Mouse (Mus musculus): ENCODE measurements around the gene Hspa12a. TPM values are rescaled to one million over a fixed set of nuclear protein-coding genes. Genes with fewer than 3 reads are reported as not detected.

Hspa12a gene
- 1 to 10 TPM; 2.0 to 2.1 TPM for polyA plus RNA-seq (2017; shearing (Covaris generic))

DNA sequence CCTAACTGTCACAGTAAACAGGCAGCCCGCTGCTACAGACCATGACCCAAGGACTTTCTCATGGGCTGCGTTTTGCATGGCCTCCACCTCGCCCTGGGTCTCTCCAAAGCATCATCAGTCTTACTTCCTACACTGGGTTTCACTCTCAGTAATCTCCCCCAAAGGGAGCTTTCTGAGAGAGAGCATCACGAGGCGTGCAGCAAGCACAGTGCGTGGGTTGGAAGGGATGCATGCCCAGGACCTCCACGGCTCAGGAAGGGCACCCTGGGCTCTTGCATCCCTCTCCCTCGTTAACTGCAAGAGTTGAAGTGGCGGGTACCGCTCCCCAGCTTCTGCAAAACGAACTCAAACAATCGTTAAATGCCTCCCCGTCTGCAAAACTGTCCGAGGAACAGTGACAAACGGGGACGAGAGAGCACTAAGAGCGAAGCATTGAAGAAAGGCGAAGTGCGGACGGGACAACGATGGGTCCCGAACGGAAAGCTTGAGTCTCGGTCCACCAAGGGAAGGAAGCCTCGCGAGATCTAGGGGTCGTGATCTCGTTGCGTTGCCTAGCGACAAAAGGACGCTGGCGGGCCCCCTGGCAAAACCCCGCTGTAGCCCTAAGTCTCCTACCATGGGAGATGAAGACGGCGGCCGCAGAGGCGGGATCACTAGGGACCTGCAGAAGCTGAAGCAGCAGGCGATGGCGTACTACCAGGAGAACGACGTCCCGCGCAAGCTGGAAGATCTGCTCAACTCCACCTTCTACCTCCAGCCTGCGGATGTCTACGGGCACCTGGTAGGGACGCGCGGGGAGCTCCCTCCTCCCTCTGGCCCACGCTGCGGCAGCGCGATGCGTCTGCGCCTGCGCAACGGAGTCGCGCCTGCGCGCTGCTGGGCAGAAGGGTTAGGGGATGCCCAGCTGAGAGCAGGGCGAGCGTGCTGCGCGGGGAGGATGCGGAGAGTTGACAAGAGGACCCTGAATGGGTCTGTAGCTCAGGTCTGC, at the start of gene Hspa12a, which contains the start of gene Eno4:
TSS of gene Hspa12a (minus strand) at position 814 of the 988 bp plus-strand sequence.
TSS of gene Eno4 (plus strand) at position 585 of the 988 bp plus-strand sequence.

GRCm38 (mm10) chr19:58794284-58794683, 149.2 kb downstream of the Hspa12a start, which contains the start of gene 1700019N19Rik:
Gene 1700019N19Rik, minus strand, starts transcription at chr19:58794461.

DNA sequence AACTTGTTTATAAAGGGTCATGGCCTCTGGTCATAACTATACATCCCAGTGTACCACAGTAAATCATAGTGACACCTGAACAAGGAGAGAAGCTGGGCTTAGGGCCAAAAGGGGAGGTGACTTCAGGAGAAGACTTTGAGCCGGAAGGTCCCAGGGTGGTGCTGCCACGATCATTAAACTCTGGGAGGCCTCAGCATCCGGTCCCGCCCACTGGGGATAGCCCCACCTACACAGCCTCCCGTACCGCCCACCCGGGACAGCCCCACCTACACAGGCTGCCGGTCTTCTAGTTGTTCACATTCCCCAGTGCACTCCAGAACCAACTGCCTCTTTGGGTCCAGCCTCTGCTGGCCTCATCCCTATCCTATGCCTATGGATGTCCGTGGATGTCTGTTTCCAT, 184.0 kb downstream of the Hspa12a start, which contains the start of gene Pnliprp2:
TSS of gene Pnliprp2 (plus strand) at position 297 of the 400 bp plus-strand sequence.

Other genes starting within 250 kb of the Hspa12a start
- 1 to 10 TPM in 1 of 2 experiments, under 1 TPM in 1; 0.72 to 2.6 TPM for gene Pnliprp1, start 214.8 kb downstream of the Hspa12a start, polyA plus RNA-seq (2017; shearing (Covaris generic))
- gene Pnliprp2, start 183.9 kb downstream of the Hspa12a start, polyA plus RNA-seq (2017; shearing (Covaris generic)): not detected
- gene 1700019N19Rik, start 149.2 kb downstream of the Hspa12a start, polyA plus RNA-seq (2017; shearing (Covaris generic)): 1 to 10 TPM in 1 of 2 experiments, not detected in 1; 1.4 TPM
- gene Eno4, start 229 bp downstream of the Hspa12a start, polyA plus RNA-seq (2017; shearing (Covaris generic)): under 1 TPM in 1 of 2 experiments, not detected in 1; 0.15 TPM
- gene Shtn1, start 132.4 kb upstream of the Hspa12a start, polyA plus RNA-seq (2017; shearing (Covaris generic)): 1 to 10 TPM; 2.3 to 3.8 TPM
- gene Vax1, start 226.4 kb upstream of the Hspa12a start, polyA plus RNA-seq (2017; shearing (Covaris generic)): not detected

Data from inflammation-experienced regulatory T-cells (primary cell).